9 mouse cellular contexts compared by ENCODE assay signal in genomic region chr6:39059547-39060497, GRCm38 (mm10). TPM values are rescaled to one million over a fixed set of nuclear protein-coding genes. Genes with fewer than 3 reads are reported as not detected.
DNase-seq lines count a peak whose midpoint lies in the region; ATAC-seq lines count a peak whose summit lies in the region.
"Had no signal": no experiment of that assay in that cellular context is flagged by ENCODE, and none has a peak within 500 bp of the region (broad histone marks: within the 10 kb centered on the region; RNA-seq: fewer than 3 reads in every experiment).

No protein-coding gene starts in this region.

- H3K9me3 ChIP-seq in heart, embryonic 15.5 days (replicated peaks): no peaks in the 10 kb centered on the region
- H3K9me3 ChIP-seq in intestine, embryonic 15.5 days: no peaks in the 10 kb centered on the region
- H3K9me3 ChIP-seq in liver, embryonic 12.5 days (replicated peaks): no peaks in the 10 kb centered on the region
- H3K9me3 ChIP-seq in stomach, embryonic 14.5 days (ENCODE audit: control insufficient read depth, low read depth, low read length): no peaks in the 10 kb centered on the region
- H3K9me3 ChIP-seq: limb, embryonic 10.5 days had no signal

- H3K27ac ChIP-seq in heart, embryonic 15.5 days: peak overlapping the region; percentile 40
- H3K27ac ChIP-seq in intestine, embryonic 15.5 days: no peak overlapping the region
- H3K27ac ChIP-seq in liver, embryonic 12.5 days: peak overlapping the region; percentile 76
- H3K27ac ChIP-seq in stomach, embryonic 14.5 days (ENCODE audit: low read length): no peak overlapping the region
- H3K27ac ChIP-seq: limb, embryonic 10.5 days had no signal

- H3K4me2 ChIP-seq in heart, embryonic 15.5 days: no peak overlapping the region
- 0 out of 2 replicates have a peak overlapping the region, but pooled peaks have one; percentile 2 for H3K4me2 ChIP-seq in intestine, embryonic 15.5 days (replicated peaks)
- peak overlapping the region; percentile 27 for H3K4me2 ChIP-seq in liver, embryonic 12.5 days
- H3K4me2 ChIP-seq in stomach, embryonic 14.5 days (replicated peaks; ENCODE audit: low read depth, low read length): no peak overlapping the region

- DNase-seq in heart, adult 8-10 months (ENCODE audit: low spot score): no peak
- no peak for DNase-seq in cerebellum, adult 11-12 months
- DNase-seq in cerebellum, adult 9-11 months: no peak
- DNase-seq in retina, postnatal 1 day: no peak

- no peak overlapping the region for H3K9ac ChIP-seq in heart, embryonic 15.5 days
- no peak overlapping the region for H3K9ac ChIP-seq in intestine, embryonic 15.5 days
- no peak overlapping the region for H3K9ac ChIP-seq in liver, embryonic 12.5 days
- H3K9ac ChIP-seq in stomach, embryonic 14.5 days (replicated peaks; ENCODE audit: low read depth, low read length): no peak overlapping the region

- peaks cover 26% of the 10 kb centered on the region for H3K4me1 ChIP-seq in heart, embryonic 15.5 days (replicated peaks)
- peaks cover 19% of the 10 kb centered on the region for H3K4me1 ChIP-seq in intestine, embryonic 15.5 days (replicated peaks)
- peaks cover 37% of the 10 kb centered on the region for H3K4me1 ChIP-seq in liver, embryonic 12.5 days
- peaks cover 26% of the 10 kb centered on the region; the same call in 1 of the 2 replicates for H3K4me1 ChIP-seq in stomach, embryonic 14.5 days (ENCODE audit: control insufficient read depth, insufficient read depth, low read length)

- 0 out of 2 replicates have a peak, but pooled peaks have one; percentile 33 for ATAC-seq in heart, embryonic 15.5 days (replicated peaks; ENCODE audit: insufficient number of reproducible peaks, insufficient read depth, low FRiP score, low read depth)
- peak; percentile 42; the same call in 1 of the 2 replicates for ATAC-seq in intestine, embryonic 15.5 days
- ATAC-seq in liver, embryonic 12.5 days: peak; percentile 77
- ATAC-seq in stomach, embryonic 14.5 days (ENCODE audit: insufficient number of reproducible peaks, insufficient read depth, low FRiP score, low read depth): peak; percentile 57

- 44% methylated on average over 12 of the region's 12 CpGs for WGBS in heart, embryonic 15.5 days
- WGBS in intestine, embryonic 15.5 days: 37% methylated on average over 12 of the region's 12 CpGs
- WGBS in liver, embryonic 12.5 days (ENCODE audit: insufficient replicate concordance): 23% methylated on average over 12 of the region's 12 CpGs
- WGBS in stomach, embryonic 14.5 days: 25% methylated on average over 12 of the region's 12 CpGs

- H3K4me3 ChIP-seq in heart, embryonic 15.5 days: no peak overlapping the region
- H3K4me3 ChIP-seq in intestine, embryonic 15.5 days (replicated peaks): no peak overlapping the region
- no peak overlapping the region for H3K4me3 ChIP-seq in liver, embryonic 12.5 days
- H3K4me3 ChIP-seq in stomach, embryonic 14.5 days (ENCODE audit: low read depth, low read length): no peak overlapping the region
- H3K4me3 ChIP-seq: limb, embryonic 10.5 days had no signal

- no peaks in the 10 kb centered on the region for H3K27me3 ChIP-seq in heart, embryonic 15.5 days
- no peaks in the 10 kb centered on the region for H3K27me3 ChIP-seq in intestine, embryonic 15.5 days (replicated peaks)
- H3K27me3 ChIP-seq in liver, embryonic 12.5 days (replicated peaks): no peaks in the 10 kb centered on the region
- H3K27me3 ChIP-seq in stomach, embryonic 14.5 days (ENCODE audit: control insufficient read depth, insufficient read depth, low read length): no peaks in the 10 kb centered on the region

- no peaks in the 10 kb centered on the region for H3K36me3 ChIP-seq in heart, embryonic 15.5 days
- no peaks in the 10 kb centered on the region for H3K36me3 ChIP-seq in intestine, embryonic 15.5 days
- H3K36me3 ChIP-seq in liver, embryonic 12.5 days: no peaks in the 10 kb centered on the region
- H3K36me3 ChIP-seq in stomach, embryonic 14.5 days (ENCODE audit: control insufficient read depth, insufficient read depth, low read length): no peaks in the 10 kb centered on the region
- H3K36me3 ChIP-seq: limb, embryonic 10.5 days had no signal

RNA-seq across cellular contexts. Expression of gene Parp12, which starts 58.3 kb away (rescaled TPM):
- polyA plus RNA-seq in heart, embryonic 15.5 days (2015; fragmentation: Nextera tagmentation; extraction: Ambion mirVana): 10.2 and 12.4 TPM in 2 replicates
- 10 to 100 TPM in 3 of 4 experiments, 1 to 10 TPM in 1; 9.2 to 11.9 (median 10.8) TPM for total RNA-seq in heart, adult 8-10 months (2022)
- polyA plus RNA-seq in intestine, embryonic 15.5 days (2015; fragmentation: Nextera tagmentation; extraction: Ambion mirVana): 7.0 and 7.4 TPM in 2 replicates
- 3.1 and 3.7 TPM in 2 replicates for polyA plus RNA-seq in liver, embryonic 12.5 days (2016; fragmentation: Nextera tagmentation; extraction: Ambion mirVana)
- 9.6 and 9.9 TPM in 2 replicates for polyA plus RNA-seq in stomach, embryonic 14.5 days (2014; fragmentation: Nextera tagmentation; extraction: Ambion mirVana)

Comparison
In these comparisons a context has a peak if more than half of its experiments do, and no peak if none do; other contexts are left out.
1. H3K27ac ChIP-seq: peak in heart, embryonic 15.5 days (single experiment) and liver, embryonic 12.5 days (single experiment); none in intestine, embryonic 15.5 days (single experiment) and stomach, embryonic 14.5 days (single experiment).
2. H3K4me2 ChIP-seq: peak in intestine, embryonic 15.5 days (single experiment) and liver, embryonic 12.5 days (single experiment); none in heart, embryonic 15.5 days (single experiment) and stomach, embryonic 14.5 days (single experiment).
3. Peak in every context shown above with its lines, with median percentiles within 50 percentile points of each other: ATAC-seq.